Mouse (Mus musculus) embryonic facial prominence, embryonic 11.5 days (tissue): ENCODE data around the gene Rd3l. TPM values are rescaled to one million over a fixed set of nuclear protein-coding genes. Genes with fewer than 3 reads are reported as not detected.
"Not testable (repeated sequence)": the region's sequence is repeated elsewhere in the genome, so short reads cannot be mapped to it uniquely, and the experiment has no call there.

Experiments
- ATAC-seq: fragments of 200-750 bp; cut with Nextera tagmentation; replicated peaks from 2 replicates; pipeline ENCODE4 v1.8.0; 2017; ENCODE audit warnings: low read depth; ENCODE audit not compliant: insufficient number of reproducible peaks, low FRiP score, low TSS enrichment
- DNase-seq: peaks from one replicate; pipeline ENCODE4 v3.0.0-alpha.2; 2015; ENCODE audit warnings: low spot score
- H3K27ac ChIP-seq: fragments of 300-500 bp; sonication (generic); replicated peaks from 2 replicates; pipeline ENCODE4 v1.5.1; 2014; ENCODE audit warnings: mild to moderate bottlenecking, low read depth, low read length, control low read depth
- H3K27me3 ChIP-seq: fragments of 300-500 bp; sonication (generic); 2 replicates; pipeline ENCODE4 v1.6.1; 2014; ENCODE audit warnings: mild to moderate bottlenecking, low read length, moderate library complexity, mixed read lengths; ENCODE audit not compliant: control insufficient read depth, insufficient read depth
- H3K36me3 ChIP-seq: fragments of 300-500 bp; sonication (generic); replicated peaks from 2 replicates; pipeline ENCODE4 v1.6.1; 2014; ENCODE audit warnings: low read depth, mild to moderate bottlenecking, low read length, moderate library complexity, mixed read lengths; ENCODE audit not compliant: control insufficient read depth, insufficient read depth
- H3K4me1 ChIP-seq: fragments of 300-500 bp; sonication (generic); 2 replicates; pipeline ENCODE4 v1.6.1; 2014; ENCODE audit warnings: low read length, mixed read lengths; ENCODE audit not compliant: control insufficient read depth, insufficient read depth
- H3K4me2 ChIP-seq: fragments of 300-500 bp; sonication (generic); 2 replicates; pipeline ENCODE4 v1.6.1; 2014; ENCODE audit warnings: low read depth, mild to moderate bottlenecking, control low read depth, low read length, moderate library complexity
- H3K4me3 ChIP-seq: fragments of 300-500 bp; sonication (generic); 2 replicates; pipeline ENCODE4 v1.5.1; 2014; ENCODE audit warnings: low read depth, low read length, control low read depth
- H3K9ac ChIP-seq: fragments of 300-500 bp; sonication (generic); replicated peaks from 2 replicates; pipeline ENCODE4 v1.6.1; 2014; ENCODE audit warnings: mild to moderate bottlenecking, control low read depth, low read length
- H3K9me3 ChIP-seq: fragments of 300-500 bp; sonication (generic); replicated peaks from 2 replicates; pipeline ENCODE4 v1.6.1; 2016; ENCODE audit warnings: mild to moderate bottlenecking, low read length, inconsistent platforms, mixed read lengths; ENCODE audit not compliant: control insufficient read depth
- WGBS: fragments of 180-500 bp; shearing (Covaris S2); extraction: QIAGEN DNeasy Blood & Tissue Kit; methylation state at CpG from one replicate; pipeline ENCODE4 v1.1.7; 2014; 5-methylcytosine and 5-hydroxymethylcytosine counted together
- polyA plus RNA-seq: library from polyadenylated mRNA; unstranded; fragments of >200 nt; fragmentation: Nextera tagmentation; extraction: Ambion mirVana; gene quantifications from 2 replicates; pipeline ENCODE4 v1.2.1, GENCODE M21; 2014

The Rd3l gene
- polyA plus RNA-seq, 1 experiment from 2014 or later, result not detected

DNA sequence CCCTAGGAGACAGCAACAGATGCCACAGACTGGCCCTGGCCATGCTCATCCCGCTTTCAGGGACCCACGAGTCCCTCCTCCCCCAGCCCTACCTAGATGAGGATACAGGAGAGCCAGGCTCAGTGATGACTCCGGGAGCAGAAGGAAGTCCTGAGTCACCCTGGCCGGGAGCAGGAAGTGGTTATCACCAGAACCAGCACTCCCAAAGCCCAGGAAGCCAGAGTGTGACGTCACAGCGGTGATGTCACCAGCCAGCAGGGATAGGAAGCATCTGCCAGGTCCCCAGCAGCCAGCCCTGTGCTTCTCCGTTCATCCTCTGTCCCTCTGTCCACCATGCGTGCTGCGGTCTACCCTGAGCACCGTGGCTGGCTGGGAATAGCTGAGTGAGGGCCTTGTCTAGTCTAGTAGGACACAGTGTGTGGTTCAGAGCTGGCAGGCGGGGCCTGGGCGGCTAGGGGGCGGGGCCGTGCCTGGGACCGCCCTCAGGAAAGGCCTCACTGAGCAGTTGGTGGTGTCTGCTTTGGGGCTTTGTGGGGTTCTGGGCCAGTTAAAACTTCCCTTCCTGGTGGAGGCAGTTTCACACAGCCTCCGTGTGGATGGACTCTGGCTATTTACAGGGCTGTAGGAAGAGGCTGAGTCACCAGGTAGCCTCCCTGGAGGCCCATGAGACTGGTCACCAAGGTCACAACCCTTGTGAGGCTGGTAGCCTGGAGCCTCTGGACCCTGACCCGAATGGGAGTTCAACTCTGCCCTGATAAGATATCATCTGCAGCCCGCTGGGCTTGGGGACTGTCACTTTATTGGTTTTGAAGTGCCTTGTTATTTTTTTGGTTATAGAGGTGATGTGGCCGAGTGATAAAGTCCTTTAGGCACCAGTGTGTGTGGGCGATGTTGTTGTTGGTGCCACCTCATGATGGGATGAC is 36.8 kb downstream of the Rd3l start:
- not testable (repeated sequence) for DNase-seq

DNA sequence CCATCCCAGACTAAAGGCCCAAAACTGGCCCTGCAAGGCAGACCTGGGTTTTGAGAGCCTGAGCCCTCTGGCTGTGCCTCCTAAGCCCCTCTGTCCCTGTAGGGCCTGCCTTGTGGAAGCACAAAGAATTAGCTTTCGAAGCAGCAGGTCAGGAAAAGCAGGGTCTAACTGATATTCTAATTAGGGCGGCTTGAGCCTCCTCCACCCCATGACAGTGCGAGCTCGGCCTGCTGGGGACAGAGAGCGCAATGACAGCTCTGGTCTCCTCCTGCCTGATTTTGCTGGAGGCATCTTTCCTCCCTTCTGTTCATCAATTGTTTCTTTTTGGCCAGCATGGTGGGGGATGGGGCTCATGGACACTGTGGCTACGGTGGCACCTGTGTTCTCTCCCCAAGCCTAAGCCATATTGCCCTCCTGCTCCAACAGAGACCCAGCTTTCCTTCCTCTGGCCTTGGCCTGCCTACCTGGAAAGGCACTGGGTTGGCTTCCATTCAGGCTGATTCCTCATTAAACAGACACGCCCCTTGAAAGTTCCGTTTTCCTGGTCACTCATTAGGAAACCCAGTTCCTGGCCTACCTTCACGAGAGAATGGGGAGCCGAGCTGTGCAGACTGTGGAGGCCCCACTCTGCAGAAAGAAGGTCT is 37.6 kb downstream of the Rd3l start:
- H3K9me3 ChIP-seq, result no peaks in the 10 kb centered on the region
- H3K36me3 ChIP-seq, result no peaks in the 10 kb centered on the region
- DNase-seq (no peak), ATAC-seq (no peak)
- no peak overlapping the region for H3K4me3 ChIP-seq
- H3K9ac ChIP-seq, result no peak overlapping the region
- 63% methylated on average over 10 of the region's 10 CpGs for WGBS
- H3K27ac ChIP-seq, result no peak overlapping the region
- H3K27me3 ChIP-seq, result no peaks in the 10 kb centered on the region
- no peak overlapping the region for H3K4me2 ChIP-seq
- H3K4me1 ChIP-seq, result peaks cover 2% of the 10 kb centered on the region

More for the DNA sequence above, 36.8 kb downstream of the Rd3l start:
- WGBS, result 70% methylated on average over 15 of the region's 20 CpGs
- H3K9ac ChIP-seq, H3K27ac ChIP-seq, H3K4me1 ChIP-seq, H3K27me3 ChIP-seq, H3K36me3 ChIP-seq, H3K4me3 ChIP-seq, H3K4me2 ChIP-seq, H3K9me3 ChIP-seq: not testable (repeated sequence)
- peak; percentile 62; the same call in 1 of the 2 replicates for ATAC-seq

DNA sequence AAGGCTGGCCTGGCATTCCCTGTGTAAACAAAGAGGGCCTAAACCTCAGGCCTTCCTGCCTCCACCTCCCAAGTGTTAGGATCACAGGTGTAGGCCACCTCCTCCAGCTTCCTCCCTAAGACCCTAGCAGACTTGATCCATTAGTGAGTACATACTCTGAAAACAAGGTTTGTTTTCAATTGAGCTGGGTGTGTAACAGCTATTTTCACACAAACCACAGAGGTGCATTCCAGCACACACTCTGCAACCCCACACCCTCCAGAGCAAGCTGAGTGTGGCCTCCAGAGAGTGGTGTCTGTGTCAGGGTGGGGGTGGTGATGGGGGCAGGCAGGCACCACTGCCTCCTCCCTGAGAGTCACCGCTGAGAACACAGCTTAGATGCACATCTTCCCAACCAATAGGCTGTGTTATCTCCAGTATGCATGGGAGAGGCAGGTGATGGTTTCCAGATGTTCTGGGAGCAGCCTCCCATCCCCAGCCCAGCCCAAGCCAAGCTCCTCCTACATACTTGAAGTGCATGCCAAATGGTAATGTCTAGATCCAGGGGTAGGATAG is 42.4 kb downstream of the Rd3l start:
- Histone ChIP-seq H3K36me3 (no peaks in the 10 kb centered on the region), H3K9me3 (no peaks in the 10 kb centered on the region), H3K4me1 (peaks cover 13% of the 10 kb centered on the region), H3K4me2 (no peak overlapping the region), H3K4me3 (no peak overlapping the region), H3K9ac (no peak overlapping the region), H3K27me3 (no peaks in the 10 kb centered on the region), H3K27ac (peak overlapping the region; percentile 80)
- WGBS, result 29% methylated on average over 1 of the region's 1 CpGs
- peak; percentile 77 for DNase-seq
- peak; percentile 64 for ATAC-seq

DNA sequence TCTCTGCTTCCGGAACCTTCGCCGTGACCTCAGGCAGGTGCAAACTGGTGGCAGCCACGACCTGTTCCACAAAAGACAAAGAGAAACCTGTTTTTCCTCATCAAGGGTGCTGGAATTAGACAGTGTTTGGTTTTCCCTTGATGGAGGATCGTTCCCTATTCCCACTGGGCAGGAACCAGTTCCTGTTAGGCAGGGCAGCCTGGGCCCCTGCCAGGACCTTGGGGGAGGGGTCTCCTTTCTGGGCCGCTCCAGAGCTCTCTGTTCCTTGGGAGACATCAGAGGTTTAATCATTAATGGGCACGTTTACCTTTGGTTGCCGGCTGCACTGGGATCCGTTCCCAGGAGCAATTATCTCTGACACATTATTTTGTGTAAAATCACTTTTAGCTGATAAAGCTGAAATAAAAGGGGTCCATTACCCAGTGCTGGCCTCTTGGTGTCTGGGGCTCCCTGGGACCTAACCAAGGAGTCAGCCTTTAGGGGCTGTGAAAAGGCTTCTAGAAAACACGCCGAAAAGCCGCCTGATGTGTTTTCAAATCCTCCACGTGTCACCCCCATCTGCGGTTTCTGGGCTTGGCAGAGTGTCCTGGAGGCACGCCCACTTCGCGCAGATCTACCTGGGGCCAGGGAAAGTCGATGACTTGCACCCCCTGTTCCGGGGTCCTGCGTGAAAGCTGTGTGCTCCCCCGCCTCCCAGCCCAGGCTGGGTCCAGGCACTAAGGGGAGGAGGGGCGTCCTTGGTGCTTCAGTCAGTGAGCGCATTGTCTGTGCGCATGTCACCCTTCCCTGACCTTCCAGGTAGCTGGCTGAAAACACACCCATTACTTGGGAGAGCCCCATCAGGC is 44.2 kb downstream of the Rd3l start:
- H3K9ac ChIP-seq, result no peak overlapping the region
- H3K4me3 ChIP-seq, result no peak overlapping the region
- 44% methylated on average over 24 of the region's 24 CpGs for WGBS
- no peaks in the 10 kb centered on the region for H3K27me3 ChIP-seq
- no peaks in the 10 kb centered on the region for H3K9me3 ChIP-seq
- no peak for DNase-seq
- H3K36me3 ChIP-seq, result no peaks in the 10 kb centered on the region
- no peak overlapping the region for H3K4me2 ChIP-seq
- no peak overlapping the region; the same call in 1 of the 2 replicates for H3K27ac ChIP-seq
- ATAC-seq, result no peak
- H3K4me1 ChIP-seq, result peaks cover 13% of the 10 kb centered on the region

DNA sequence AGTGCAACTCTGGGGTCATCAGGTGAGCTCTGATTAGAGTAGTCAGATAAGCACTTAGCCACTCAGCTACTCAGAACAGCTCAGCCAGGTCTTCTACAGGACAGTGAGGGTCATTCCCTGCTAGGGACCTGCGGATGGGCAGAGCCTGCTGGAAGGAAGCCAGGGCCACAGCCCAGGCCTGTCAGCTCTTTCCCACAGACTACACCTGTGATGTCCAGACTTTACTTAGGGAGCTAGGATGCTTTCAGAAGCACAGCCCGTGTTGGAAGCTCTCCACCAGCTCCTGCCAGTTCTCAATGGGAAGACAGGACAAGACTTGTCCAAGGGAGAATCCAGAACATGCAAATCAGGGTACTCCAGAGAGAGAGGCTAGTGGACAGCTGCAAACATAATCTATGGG is 47.1 kb downstream of the Rd3l start:
- no peaks in the 10 kb centered on the region for H3K9me3 ChIP-seq
- no peak overlapping the region for H3K4me2 ChIP-seq
- no peak for ATAC-seq
- H3K9ac ChIP-seq, result no peak overlapping the region
- H3K4me3 ChIP-seq, result no peak overlapping the region
- no peaks in the 10 kb centered on the region for H3K36me3 ChIP-seq
- no peaks in the 10 kb centered on the region for H3K27me3 ChIP-seq
- peaks cover 13% of the 10 kb centered on the region for H3K4me1 ChIP-seq
- H3K27ac ChIP-seq, result no peak overlapping the region
- WGBS, result 76% methylated on average over 2 of the region's 2 CpGs
- no peak for DNase-seq

DNA sequence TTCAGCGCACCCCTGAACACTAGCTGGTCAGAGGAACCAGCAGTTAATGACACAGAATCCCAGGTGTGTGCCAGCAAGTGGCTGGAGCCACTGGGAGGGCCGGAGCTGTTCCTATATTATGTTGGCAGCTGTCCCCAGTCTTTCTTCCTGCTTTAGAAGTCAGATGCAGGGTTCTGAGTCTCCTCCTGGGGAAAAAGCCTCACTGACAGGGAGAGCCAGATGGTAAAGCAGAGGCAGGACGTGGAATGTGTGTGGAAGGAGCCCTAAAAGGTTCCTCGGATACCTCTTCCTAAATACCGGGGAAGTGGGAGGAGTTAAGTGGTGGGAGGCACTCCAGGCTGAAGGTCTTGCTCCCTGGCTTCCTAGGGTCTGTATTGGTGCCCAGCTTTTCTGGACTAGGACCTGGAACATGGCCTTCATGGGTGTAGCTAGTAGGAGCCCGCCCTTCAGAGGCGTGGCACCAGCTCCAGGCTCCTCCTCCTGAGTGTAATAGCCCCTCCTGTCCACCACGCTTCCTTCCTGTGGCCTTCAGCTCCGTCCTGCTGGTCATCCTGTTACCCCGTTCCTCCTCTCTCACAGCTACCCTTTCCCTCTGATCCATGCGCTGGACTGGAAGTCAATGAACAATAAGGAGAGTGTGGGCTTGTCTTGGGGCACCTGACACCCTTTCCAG is 47.9 kb downstream of the Rd3l start:
- ATAC-seq (no peak), DNase-seq (no peak)
- H3K36me3 ChIP-seq, result no peaks in the 10 kb centered on the region
- H3K27me3 ChIP-seq, result no peaks in the 10 kb centered on the region
- peaks cover 9% of the 10 kb centered on the region for H3K4me1 ChIP-seq
- H3K4me3 ChIP-seq, result no peak overlapping the region
- no peak overlapping the region for H3K4me2 ChIP-seq
- H3K27ac ChIP-seq, result no peak overlapping the region
- H3K9me3 ChIP-seq, result no peaks in the 10 kb centered on the region
- WGBS, result 66% methylated on average over 11 of the region's 11 CpGs
- no peak overlapping the region for H3K9ac ChIP-seq

DNA sequence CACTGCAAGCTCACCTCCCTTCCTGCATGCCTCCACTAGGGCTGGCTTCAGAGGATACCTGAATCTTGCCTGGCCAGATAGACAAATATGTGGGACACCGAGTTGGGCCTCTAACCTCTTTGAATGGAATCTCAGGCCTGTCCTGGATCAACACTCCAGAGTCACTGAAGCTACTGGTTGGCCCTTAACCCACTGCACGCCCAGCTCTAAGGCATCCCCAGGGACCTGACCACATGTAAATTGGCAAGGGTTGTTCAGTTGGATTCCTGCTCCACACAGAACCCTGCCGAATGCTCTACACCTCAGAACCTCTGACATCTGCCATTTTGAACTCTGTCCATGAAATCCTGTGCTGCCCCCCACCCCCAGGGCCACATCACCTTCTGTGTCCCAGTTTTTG is 48.6 kb downstream of the Rd3l start:
- Histone ChIP-seq H3K4me1 (peaks cover 4% of the 10 kb centered on the region; the same call in 1 of the 2 replicates), H3K27ac (no peak overlapping the region), H3K36me3 (no peaks in the 10 kb centered on the region), H3K27me3 (no peaks in the 10 kb centered on the region), H3K4me3 (no peak overlapping the region), H3K4me2 (no peak overlapping the region), H3K9ac (no peak overlapping the region), H3K9me3 (no peaks in the 10 kb centered on the region)
- ATAC-seq (no peak), DNase-seq (no peak)
- WGBS, result 60% methylated on average over 3 of the region's 3 CpGs
